Mouse (Mus musculus) forebrain, embryonic 12.5 days (tissue): ENCODE data around the gene Lao1. TPM values are rescaled to one million over a fixed set of nuclear protein-coding genes. Genes with fewer than 3 reads are reported as not detected.
"Not testable (repeated sequence)": the region's sequence is repeated elsewhere in the genome, so short reads cannot be mapped to it uniquely, and the experiment has no call there.

ENCODE experiments used
- ATAC-seq: fragments of 200-750 bp; cut with Nextera tagmentation; 2 replicates; pipeline ENCODE4 v1.8.0; 2017; ENCODE audit warnings: moderate TSS enrichment; ENCODE audit not compliant: low FRiP score
- H3K27ac ChIP-seq: fragments of 300-500 bp; sonication (generic); 2 replicates; pipeline ENCODE4 v1.5.1; 2016; ENCODE audit warnings: mild to moderate bottlenecking
- H3K27me3 ChIP-seq: fragments of 300-500 bp; sonication (generic); 2 replicates; pipeline ENCODE4 v1.6.1; 2016; ENCODE audit warnings: mild to moderate bottlenecking
- H3K36me3 ChIP-seq: fragments of 300-500 bp; sonication (generic); replicated peaks from 2 replicates; pipeline ENCODE4 v1.6.1; 2016; ENCODE audit warnings: mild to moderate bottlenecking
- H3K4me1 ChIP-seq: fragments of 300-500 bp; sonication (generic); 2 replicates; pipeline ENCODE4 v1.6.1; 2016
- H3K4me2 ChIP-seq: fragments of 300-500 bp; sonication (generic); 2 replicates; pipeline ENCODE4 v1.6.1; 2016; ENCODE audit warnings: mild to moderate bottlenecking, moderate library complexity
- H3K4me3 ChIP-seq: fragments of 300-500 bp; sonication (generic); replicated peaks from 2 replicates; pipeline ENCODE4 v1.5.1; 2016; ENCODE audit warnings: mild to moderate bottlenecking
- H3K9ac ChIP-seq: fragments of 300-500 bp; sonication (generic); 2 replicates; pipeline ENCODE4 v1.6.1; 2016; ENCODE audit warnings: mild to moderate bottlenecking
- H3K9me3 ChIP-seq: fragments of 300-500 bp; sonication (generic); 2 replicates; pipeline ENCODE4 v1.6.1; 2016
- WGBS: fragments of 180-500 bp; shearing (Covaris S2); methylation state at CpG from one replicate; pipeline ENCODE4 v1.1.7; 2016; 5-methylcytosine and 5-hydroxymethylcytosine counted together
- polyA plus RNA-seq: library from polyadenylated mRNA; unstranded; fragments of >200 nt; fragmentation: Nextera tagmentation; extraction: Ambion mirVana; gene quantifications from 2 replicates; pipeline ENCODE4 v1.2.1, GENCODE M21; 2016

Gene Lao1
- not detected in 2 replicates for polyA plus RNA-seq

DNA sequence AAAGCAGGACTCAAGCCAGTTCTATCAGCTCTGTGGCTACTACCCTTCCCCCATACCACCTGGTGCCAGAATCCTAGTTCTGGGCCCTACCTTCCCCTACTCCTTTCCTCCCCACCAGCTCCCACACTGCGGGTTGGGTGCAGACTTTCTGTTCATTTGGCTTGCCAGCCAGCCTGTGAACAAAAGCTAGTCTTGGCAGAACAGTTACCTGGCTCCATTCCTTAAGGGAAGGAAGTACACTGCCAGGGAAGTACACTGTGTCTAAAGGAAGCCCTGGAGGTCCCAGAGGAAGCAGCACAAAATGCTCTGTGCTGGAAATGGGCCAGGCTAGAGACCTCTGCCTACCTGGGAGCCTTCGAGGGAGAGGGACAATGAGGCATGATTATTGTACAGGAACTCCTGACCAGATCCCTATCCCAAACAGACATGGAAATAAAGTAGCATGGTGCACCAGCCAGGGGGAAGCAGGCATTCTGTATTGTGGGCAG lies at the start of gene Lao1:
Gene Lao1 (plus strand): TSS at position 438 of the 488 bp plus-strand sequence.
- 86% methylated on average over 2 of the region's 2 CpGs for WGBS
- ATAC-seq, result no peak
- Histone ChIP-seq H3K9ac (no peak within 1 kb of the TSS), H3K27ac (no peak within 1 kb of the TSS), H3K36me3 (no peaks in the 10 kb centered on the region), H3K4me3 (no peak within 1 kb of the TSS), H3K4me2 (no peak within 1 kb of the TSS), H3K4me1 (no peaks in the 10 kb centered on the region), H3K9me3 (no peaks in the 10 kb centered on the region), H3K27me3 (no peaks in the 10 kb centered on the region)

DNA sequence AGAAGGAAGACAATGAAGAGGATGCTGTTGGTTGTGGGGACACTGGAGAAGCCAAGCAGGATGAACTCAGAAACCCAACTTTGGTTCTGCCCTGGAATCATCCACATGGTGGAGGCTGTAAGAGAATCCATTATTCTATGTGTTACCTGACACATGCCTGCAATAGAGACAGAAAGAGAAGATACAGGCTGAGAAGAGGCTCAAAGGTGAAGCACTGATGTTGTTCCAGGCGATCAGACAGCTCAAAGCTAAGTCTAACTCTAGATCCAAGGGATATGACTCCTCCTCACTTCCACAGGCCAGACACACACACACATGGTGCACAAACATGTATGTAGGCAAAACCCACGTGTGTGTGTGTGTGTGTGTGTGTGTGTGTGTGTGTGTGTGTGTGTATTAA lies 44.0 kb upstream of the Lao1 start, which contains the start of gene Olfr1329:
Gene Olfr1329 (minus strand): TSS at position 101 of the 400 bp plus-strand sequence.
- WGBS, result 60% methylated on average over 2 of the region's 2 CpGs
- not testable (repeated sequence) for H3K4me3 ChIP-seq, H3K9me3 ChIP-seq, ATAC-seq, H3K27me3 ChIP-seq, H3K4me1 ChIP-seq, H3K36me3 ChIP-seq, H3K4me2 ChIP-seq, H3K27ac ChIP-seq, H3K9ac ChIP-seq

DNA sequence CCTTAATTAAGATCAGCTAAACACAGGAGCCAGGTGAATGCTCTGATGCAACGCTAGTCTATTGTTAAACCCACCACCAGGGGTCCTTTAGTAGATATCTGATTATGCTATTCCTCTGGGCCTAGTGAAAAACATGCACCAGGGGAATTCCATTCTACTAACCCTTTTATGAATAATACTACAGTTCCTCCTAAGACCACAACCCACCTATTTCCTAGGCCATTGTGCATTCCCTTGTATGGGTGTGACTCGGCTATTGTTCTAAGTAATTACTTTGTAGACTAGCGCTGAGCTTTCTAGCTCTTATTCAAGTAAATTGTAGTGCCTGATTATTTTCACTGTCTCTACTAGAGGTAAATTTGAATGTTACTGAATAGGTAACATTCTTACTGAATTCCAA lies 30.1 kb upstream of the Lao1 start:
- 71% methylated on average over 3 of the region's 3 CpGs for WGBS

DNA sequence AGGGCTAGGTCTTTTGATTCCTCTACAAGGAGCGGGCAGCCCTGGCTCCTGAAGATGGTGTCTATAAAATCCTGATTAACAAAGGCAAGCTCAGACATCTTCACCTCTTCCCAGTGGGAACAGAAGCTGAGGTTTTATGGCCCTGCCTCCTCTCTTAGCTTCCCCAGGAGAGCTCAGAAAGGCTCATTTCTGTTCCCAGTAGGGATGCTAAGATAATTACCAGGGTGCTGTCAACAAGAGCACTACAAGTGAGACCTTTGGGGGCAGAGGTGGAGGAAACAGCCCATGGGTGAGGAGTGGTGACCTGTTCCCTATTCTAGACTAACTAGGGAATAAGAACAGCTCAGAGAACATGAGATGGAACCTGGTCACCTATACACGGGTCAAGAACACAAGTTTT lies 22.9 kb upstream of the Lao1 start, which contains the start of gene Olfr1328:
Gene Olfr1328 (minus strand): TSS at position 101 of the 400 bp plus-strand sequence.
- 75% methylated on average over 2 of the region's 2 CpGs for WGBS
- Histone ChIP-seq H3K27ac (no peak within 1 kb of the TSS), H3K4me3 (no peak within 1 kb of the TSS), H3K4me1 (no peaks in the 10 kb centered on the region), H3K4me2 (no peak within 1 kb of the TSS), H3K9ac (no peak within 1 kb of the TSS), H3K27me3 (no peaks in the 10 kb centered on the region), H3K36me3 (no peaks in the 10 kb centered on the region), H3K9me3 (no peaks in the 10 kb centered on the region)
- no peak for ATAC-seq

More for the DNA sequence above, 30.1 kb upstream of the Lao1 start:
- not testable (repeated sequence) for H3K9ac ChIP-seq, ATAC-seq, H3K4me1 ChIP-seq, H3K4me2 ChIP-seq, H3K9me3 ChIP-seq, H3K27me3 ChIP-seq, H3K4me3 ChIP-seq, H3K27ac ChIP-seq, H3K36me3 ChIP-seq

DNA sequence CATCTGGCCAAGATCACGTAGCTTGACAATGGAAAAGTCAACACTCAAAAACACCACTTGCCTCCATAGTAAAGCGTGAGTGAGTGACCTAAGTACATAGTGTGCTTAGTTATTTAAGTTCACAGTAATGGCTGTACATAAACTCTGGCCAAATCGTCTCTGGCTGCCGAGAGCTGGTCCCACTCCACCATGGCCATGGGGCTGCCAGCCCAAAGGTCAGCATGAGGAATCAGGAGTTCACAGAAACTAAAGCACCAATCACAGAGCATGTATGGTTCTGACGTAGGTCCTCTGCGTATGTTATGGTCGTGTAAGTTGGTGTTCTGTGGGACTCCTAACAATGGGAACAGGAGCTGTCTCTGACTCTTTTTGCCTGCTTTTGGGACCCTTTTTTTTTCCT lies 2.6 kb upstream of the Lao1 start:
- Histone ChIP-seq H3K9me3 (no peaks in the 10 kb centered on the region), H3K4me2 (no peak overlapping the region), H3K27ac (no peak overlapping the region), H3K4me3 (no peak overlapping the region), H3K4me1 (no peaks in the 10 kb centered on the region), H3K27me3 (no peaks in the 10 kb centered on the region), H3K9ac (no peak overlapping the region), H3K36me3 (no peaks in the 10 kb centered on the region)
- no peak for ATAC-seq
- WGBS, result 91% methylated on average over 7 of the region's 7 CpGs

DNA sequence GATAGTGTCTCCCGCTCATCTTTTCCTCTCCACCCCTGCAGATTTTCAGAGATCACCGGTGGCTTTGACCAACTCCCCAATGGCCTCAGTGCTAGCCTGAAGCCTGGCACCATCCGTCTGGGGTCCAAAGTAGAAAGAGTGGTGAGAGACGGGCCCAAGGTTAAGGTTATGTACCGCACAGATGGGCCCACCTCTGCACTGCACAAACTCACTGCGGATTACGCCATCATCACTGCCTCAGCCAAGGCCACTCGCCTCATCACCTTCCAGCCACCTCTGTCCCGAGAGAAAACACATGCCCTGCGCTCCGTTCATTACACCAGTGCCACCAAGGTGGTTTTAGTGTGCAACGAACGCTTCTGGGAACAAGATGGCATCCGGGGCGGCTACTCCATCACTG lies 6.3 kb downstream of the Lao1 start:
- Histone ChIP-seq H3K27me3 (no peaks in the 10 kb centered on the region), H3K9ac (no peak overlapping the region), H3K4me2 (no peak overlapping the region), H3K36me3 (no peaks in the 10 kb centered on the region), H3K9me3 (no peaks in the 10 kb centered on the region), H3K4me1 (peaks cover 4% of the 10 kb centered on the region; the same call in 1 of the 2 replicates), H3K27ac (no peak overlapping the region), H3K4me3 (no peak overlapping the region)
- ATAC-seq, result no peak
- 93% methylated on average over 15 of the region's 15 CpGs for WGBS

DNA sequence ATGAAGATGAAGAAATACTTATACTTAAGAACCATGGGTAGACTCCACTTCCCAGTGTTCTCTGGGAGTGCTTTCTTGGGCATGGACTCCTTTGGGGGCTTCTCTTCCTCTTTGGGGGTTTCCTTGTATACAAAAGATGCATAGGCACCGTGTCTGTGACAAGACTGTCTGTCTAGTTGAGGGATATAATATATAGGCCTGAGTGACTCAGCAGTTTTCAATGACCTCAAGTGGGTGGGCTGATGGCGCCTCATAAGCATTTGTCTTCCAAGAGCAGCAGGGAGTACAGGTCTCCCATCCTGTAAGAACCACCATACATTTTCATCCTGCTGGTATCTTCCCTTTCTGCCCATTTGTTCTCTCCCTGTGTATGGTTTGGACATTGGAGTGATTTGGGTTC lies 11.9 kb downstream of the Lao1 start:
- H3K4me1 ChIP-seq, result peaks cover 4% of the 10 kb centered on the region; the same call in 1 of the 2 replicates
- H3K27me3 ChIP-seq, result no peaks in the 10 kb centered on the region
- ATAC-seq, result no peak
- no peak overlapping the region for H3K4me3 ChIP-seq
- WGBS, result 87% methylated on average over 2 of the region's 2 CpGs
- H3K4me2 ChIP-seq, result no peak overlapping the region
- no peak overlapping the region for H3K9ac ChIP-seq
- H3K36me3 ChIP-seq, result no peaks in the 10 kb centered on the region
- H3K27ac ChIP-seq, result no peak overlapping the region
- no peaks in the 10 kb centered on the region for H3K9me3 ChIP-seq

DNA sequence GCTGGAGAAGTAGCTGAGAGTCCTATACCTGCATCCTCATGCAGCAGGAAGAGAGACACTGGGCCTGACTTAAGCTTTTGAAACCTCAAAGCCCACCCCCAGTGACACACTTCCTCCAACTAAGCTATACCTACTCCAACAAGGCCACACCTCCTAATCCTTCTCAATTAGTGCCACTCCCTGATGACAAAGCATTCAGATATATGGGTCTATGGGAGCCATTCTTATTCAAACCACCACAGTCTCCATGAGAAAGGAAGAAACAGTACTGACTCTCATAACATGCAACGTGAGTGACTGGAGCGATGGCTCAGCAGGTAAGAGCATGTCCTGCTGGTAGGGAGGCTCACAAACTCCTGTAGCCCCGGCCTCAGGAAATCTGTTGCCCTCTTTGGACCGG lies 23.9 kb downstream of the Lao1 start:
- no peaks in the 10 kb centered on the region for H3K9me3 ChIP-seq
- H3K27me3 ChIP-seq, result 0 out of 2 replicates have a peak, but pooled peaks cover 6% of the 10 kb centered on the region
- H3K9ac ChIP-seq, result no peak overlapping the region
- no peak overlapping the region for H3K27ac ChIP-seq
- H3K4me2 ChIP-seq, result no peak overlapping the region
- H3K4me3 ChIP-seq, result no peak overlapping the region
- H3K4me1 ChIP-seq, result no peaks in the 10 kb centered on the region
- WGBS, result 88% methylated on average over 4 of the region's 4 CpGs
- no peaks in the 10 kb centered on the region for H3K36me3 ChIP-seq
- ATAC-seq, result no peak

DNA sequence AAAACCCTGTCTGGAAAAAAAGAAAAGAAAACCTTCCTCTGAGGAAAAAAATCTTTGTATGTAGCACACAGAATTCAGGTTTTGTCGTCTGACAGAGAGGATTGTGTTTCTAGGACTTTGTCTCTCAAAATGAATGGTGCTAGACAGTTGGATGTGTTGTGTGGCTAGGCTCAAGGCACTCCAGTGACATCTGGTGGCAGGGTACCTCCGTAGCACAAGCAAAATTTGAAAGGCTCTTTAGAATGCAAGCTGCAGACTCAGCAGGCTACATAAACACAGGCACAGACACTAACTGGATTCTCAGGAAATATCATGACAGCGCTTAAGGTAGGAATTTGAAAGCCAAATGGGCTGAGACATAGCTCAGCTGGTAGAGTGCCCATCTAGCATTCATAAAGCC lies 27.2 kb downstream of the Lao1 start:
- Histone ChIP-seq H3K9me3 (no peaks in the 10 kb centered on the region), H3K4me1 (no peaks in the 10 kb centered on the region), H3K27me3 (0 out of 2 replicates have a peak, but pooled peaks cover 3% of the 10 kb centered on the region), H3K4me2 (no peak overlapping the region), H3K9ac (no peak overlapping the region), H3K27ac (no peak overlapping the region), H3K36me3 (no peaks in the 10 kb centered on the region), H3K4me3 (no peak overlapping the region)
- no peak for ATAC-seq
- WGBS, result 9% methylated on average over 3 of the region's 3 CpGs

DNA sequence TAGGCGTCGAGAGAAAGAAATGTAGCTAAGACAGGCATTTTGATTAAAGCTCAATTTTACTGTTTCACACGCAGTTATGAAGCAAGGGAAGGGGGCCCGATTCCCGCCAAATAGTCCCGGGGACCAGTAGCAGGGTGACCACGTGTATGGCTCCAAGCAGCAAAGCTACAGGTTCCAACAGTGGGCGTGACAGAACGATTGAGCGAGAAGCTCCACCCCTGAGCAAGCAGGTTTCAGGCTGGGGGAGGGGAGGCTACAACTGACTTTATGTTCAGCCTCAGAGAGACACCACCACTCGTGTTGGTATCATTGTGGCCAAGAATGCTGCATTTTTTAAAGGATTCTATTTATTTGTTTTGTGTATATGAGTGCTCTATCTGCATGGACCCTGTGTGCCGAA lies 28.0 kb downstream of the Lao1 start:
- no peak overlapping the region for H3K4me3 ChIP-seq
- 0 out of 2 replicates have a peak, but pooled peaks cover 3% of the 10 kb centered on the region for H3K27me3 ChIP-seq
- H3K36me3 ChIP-seq, result no peaks in the 10 kb centered on the region
- ATAC-seq, result no peak
- WGBS, result 31% methylated on average over 12 of the region's 12 CpGs
- no peak overlapping the region for H3K4me2 ChIP-seq
- H3K9me3 ChIP-seq, result peaks cover 2% of the 10 kb centered on the region; the same call in 1 of the 2 replicates
- no peak overlapping the region for H3K9ac ChIP-seq
- H3K4me1 ChIP-seq, result no peaks in the 10 kb centered on the region
- H3K27ac ChIP-seq, result no peak overlapping the region

DNA sequence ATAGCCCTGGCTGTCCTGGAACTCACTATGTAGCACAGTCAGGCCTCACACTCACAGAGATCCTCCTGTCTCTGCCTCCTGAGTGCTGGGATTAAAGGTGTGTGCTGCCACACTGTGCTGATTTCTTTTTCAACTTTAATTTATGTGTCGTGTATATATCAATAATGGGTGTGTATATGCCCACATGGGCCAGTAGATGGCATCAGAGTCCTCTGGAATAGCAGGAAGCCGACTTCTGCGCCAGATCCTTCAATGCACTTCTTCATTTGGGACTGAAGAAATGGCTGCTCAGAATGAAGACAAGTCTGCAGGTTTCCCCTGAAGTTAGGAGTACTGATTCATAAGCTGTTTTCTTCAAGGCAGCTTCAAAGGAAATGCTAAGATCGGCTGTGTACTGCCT lies 30.4 kb downstream of the Lao1 start:
- Histone ChIP-seq H3K4me1 (no peaks in the 10 kb centered on the region), H3K36me3 (no peaks in the 10 kb centered on the region), H3K9ac (no peak overlapping the region), H3K4me2 (no peak overlapping the region), H3K9me3 (peaks cover 14% of the 10 kb centered on the region), H3K27me3 (0 out of 2 replicates have a peak, but pooled peaks cover 3% of the 10 kb centered on the region), H3K4me3 (no peak overlapping the region), H3K27ac (no peak overlapping the region)
- no peak for ATAC-seq
- WGBS, result 28% methylated on average over 4 of the region's 4 CpGs

DNA sequence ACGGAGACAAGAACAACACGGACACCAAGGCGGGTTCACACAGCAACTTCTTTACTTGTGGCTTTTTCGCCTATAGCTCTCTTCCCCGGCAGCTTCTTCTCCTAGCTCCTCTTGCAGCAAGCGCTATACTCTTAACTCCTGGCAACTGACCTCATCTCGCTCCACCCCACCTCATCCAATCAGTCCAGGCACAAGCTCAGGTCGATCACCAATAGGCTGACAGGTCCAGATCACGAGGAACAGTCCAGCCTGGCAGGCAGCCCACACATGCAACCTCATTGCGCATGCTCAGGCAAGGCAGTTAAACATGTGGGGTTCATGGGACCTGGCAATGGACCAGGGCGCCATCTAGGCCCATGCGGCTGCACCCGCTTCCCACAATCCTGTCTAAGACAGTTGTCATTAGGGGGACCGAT lies 35.8 kb downstream of the Lao1 start:
- H3K36me3 ChIP-seq, result no peaks in the 10 kb centered on the region
- WGBS, result 88% methylated on average over 14 of the region's 14 CpGs
- no peaks in the 10 kb centered on the region for H3K4me1 ChIP-seq
- H3K4me2 ChIP-seq, result no peak overlapping the region
- H3K9me3 ChIP-seq, result peaks cover 14% of the 10 kb centered on the region
- H3K9ac ChIP-seq, result no peak overlapping the region
- H3K4me3 ChIP-seq, result no peak overlapping the region
- 0 out of 2 replicates have a peak, but pooled peaks cover 2% of the 10 kb centered on the region for H3K27me3 ChIP-seq
- H3K27ac ChIP-seq, result no peak overlapping the region
- ATAC-seq, result no peak
